Mouse (Mus musculus) lung, postnatal 0 days (tissue): ENCODE results near the gene Timm22.

ENCODE experiments used
- CTCF ChIP-seq: IDR thresholded peaks from 2 replicates; pipeline ENCODE4 v1.5.1; 2016; ENCODE audit warnings: antibody characterized with exemption, mild to moderate bottlenecking
- EP300 ChIP-seq: IDR thresholded peaks from 2 replicates; pipeline ENCODE4 v1.6.1; 2016; ENCODE audit warnings: antibody characterized with exemption, mild to moderate bottlenecking, control low read depth

DNA sequence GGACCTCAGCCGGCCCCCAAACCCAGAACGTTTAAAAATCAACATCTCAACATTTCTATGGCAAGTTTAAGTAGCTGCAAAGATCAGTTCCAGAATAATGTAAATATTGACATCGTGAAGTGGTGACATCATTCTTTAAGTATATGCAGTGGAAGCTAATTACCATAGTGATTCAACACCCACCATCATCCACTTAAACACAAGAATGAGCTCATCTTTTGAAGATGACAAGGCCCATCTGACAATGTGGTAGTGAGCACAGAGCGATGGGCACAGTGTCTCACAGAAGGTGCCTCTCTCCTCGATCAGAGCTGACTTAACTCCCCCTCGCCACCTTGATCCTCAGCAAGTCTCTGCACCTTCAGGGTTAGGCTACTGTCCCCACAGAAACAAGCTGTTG, 19.0 kb downstream of the Timm22 start:
- TF ChIP-seq CTCF (no peak), EP300 (no peak)
